Mouse (Mus musculus) left cerebral cortex, postnatal 36 days (tissue): ENCODE data around the gene Rpn1. TPM values are rescaled to one million over a fixed set of nuclear protein-coding genes. Genes with fewer than 3 reads are reported as not detected.
"Not testable (repeated sequence)": the region's sequence is repeated elsewhere in the genome, so short reads cannot be mapped to it uniquely, and the experiment has no call there.

Source experiments
- DNase-seq, 2 experiments: peaks; one replicate each; pipeline ENCODE4 v3.0.0; 2021 to 2022; ENCODE audit warnings: low spot score in 2 of 2, mixed read lengths in 1 of 2
- intact Hi-C: fragments of 180-260 bp; cut with DNase I; formaldehyde crosslinking; loops from one replicate; pipeline ENCODE4 v1.15.1; 2025
- total RNA-seq, 2 experiments: library from RNA; stranded (reverse); gene quantifications; 2 replicates each; pipeline ENCODE4 v1.2.3; 2021

The Rpn1 gene
- total RNA-seq, 2 experiments from 2014 or later, result 165 to 167 TPM

DNA sequence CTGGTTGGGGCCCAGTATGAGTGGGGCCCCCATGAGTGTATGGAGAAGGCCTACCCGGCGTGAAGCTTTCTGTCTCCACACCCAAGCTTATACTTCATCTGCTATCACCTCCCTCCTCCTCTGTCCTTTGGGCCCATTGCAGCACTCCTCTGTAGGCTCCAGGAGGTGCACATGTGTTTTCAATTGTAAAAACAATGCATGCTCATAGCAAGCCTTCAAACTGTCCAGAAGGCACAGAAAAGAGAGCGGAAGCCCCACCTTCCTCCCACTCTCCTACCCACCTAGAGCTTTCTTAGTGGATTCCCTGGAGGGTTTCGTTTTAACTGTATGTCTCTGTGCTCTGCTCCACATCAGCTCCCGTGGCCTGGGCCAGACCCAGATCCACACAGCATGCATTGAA lies 30.1 kb downstream of the Rpn1 start:
- intact Hi-C loops, result loop anchor here (5.0 kb wide), 1 partner anchor 388 kb away; no protein-coding TSS in a partner anchor
- no peak for DNase-seq

GRCm38 (mm10) chr6:88116347-88117183 lies 32.3 kb downstream of the Rpn1 start:
- no peak for DNase-seq
- intact Hi-C loops, result no loop called here

GRCm38 (mm10) chr6:88117184-88117575 lies 32.9 kb downstream of the Rpn1 start:
- intact Hi-C loops, result no loop called here
- DNase-seq, result no peak

GRCm38 (mm10) chr6:88119309-88119708 lies 35.0 kb downstream of the Rpn1 start:
- intact Hi-C loops, result no loop called here
- no peak for DNase-seq

GRCm38 (mm10) chr6:88120813-88121212 lies 36.5 kb downstream of the Rpn1 start:
- intact Hi-C loops, result loop anchor here (5.0 kb wide), 1 partner anchor 66 kb away; no protein-coding TSS in a partner anchor
- no peak for DNase-seq

- intact Hi-C loops, result loop anchor here (5.0 kb wide), 1 partner anchor 66 kb away; no protein-coding TSS in a partner anchor
- no peak for DNase-seq
Observed at GRCm38 (mm10) chr6:88121781-88122180, 37.5 kb downstream of the Rpn1 start.

DNA sequence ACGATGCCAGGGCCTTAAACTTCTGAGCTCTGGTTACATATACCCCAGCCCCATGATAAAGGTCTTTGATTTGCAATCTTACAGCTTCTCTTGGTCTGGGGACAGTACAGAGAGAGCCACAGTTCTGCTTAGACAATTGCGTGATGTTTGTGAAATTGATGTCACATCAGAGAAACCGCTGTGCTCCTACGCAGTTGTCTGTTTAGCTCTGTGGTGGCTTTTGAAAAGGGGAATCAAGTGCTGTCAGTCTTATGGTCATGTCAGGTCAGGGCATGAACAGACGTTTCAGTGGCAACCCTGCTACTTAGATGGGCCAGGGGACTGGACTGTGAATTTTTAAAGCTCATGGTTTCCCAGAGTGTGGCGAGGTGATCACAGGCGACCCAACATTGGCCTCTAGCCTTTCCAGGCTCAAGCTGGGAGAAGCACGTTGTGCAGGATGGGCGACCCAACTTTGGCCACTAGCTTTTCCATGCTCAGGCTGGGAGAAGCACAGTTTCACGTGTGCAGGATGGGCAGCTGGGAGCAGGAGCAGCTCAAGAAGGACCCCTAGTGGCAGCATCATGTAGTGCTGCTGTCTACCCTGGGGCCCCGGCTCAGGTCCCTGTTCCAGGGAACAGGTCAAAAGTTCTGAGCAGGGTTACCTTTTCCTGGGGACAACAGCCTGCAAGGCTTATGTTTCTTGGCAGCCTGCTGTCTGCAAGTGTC lies 39.0 kb downstream of the Rpn1 start:
- DNase-seq, result no peak
- intact Hi-C loops, result loop anchor here (5.0 kb wide), 1 partner anchor 64 kb away; no protein-coding TSS in a partner anchor

DNA sequence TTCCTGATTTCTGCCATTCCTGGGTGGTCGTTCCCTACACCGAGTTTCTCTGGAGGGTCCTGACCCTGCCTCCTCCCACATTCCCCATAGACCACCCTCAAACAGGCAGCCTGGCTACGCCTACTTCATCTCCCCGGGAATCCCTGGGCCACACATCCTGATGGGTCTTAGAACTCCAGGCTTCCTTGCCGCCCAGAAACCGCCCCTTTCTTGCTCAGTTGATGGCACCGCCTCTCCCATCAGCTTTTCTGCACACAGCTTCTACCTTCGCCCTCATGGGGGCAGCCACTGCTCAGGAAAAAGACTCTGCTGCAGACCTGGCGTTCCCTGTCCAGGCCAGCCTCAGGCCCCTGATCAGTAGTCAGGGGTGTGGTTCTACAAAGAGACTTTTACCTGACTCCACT lies 39.6 kb downstream of the Rpn1 start:
- DNase-seq, result peak in 1 of 2 experiments; percentile 27
- intact Hi-C loops, result loop anchor here (5.0 kb wide), 1 partner anchor 63 kb away; no protein-coding TSS in a partner anchor

GRCm38 (mm10) chr6:88124551-88124950 lies 40.3 kb downstream of the Rpn1 start:
- DNase-seq, result no peak
- intact Hi-C loops, result loop anchor here (5.0 kb wide), 1 partner anchor 63 kb away; no protein-coding TSS in a partner anchor

- intact Hi-C loops, DNase-seq: not testable (repeated sequence)
Observed at GRCm38 (mm10) chr6:88125815-88126214, 41.5 kb downstream of the Rpn1 start.

DNA sequence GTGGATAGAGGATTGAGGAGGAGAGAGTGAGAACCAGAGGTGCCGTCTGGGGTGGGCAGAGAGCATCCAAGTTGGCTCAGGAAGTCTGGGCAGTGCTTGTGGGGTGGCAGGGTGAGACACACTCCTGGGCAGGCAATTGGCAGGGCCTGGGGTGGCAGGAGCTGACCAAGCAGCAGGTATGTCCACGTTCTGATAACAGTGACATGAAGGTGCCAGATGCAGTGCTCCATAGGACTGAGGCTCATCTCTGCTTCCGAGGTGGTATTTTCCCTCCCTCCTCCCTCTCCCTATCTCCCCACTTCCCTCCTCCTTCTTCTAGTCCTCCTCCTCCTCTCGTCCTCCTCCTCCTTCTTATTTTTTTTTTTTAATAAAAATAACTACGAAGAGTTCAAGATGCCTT lies 47.2 kb downstream of the Rpn1 start:
- no peak for DNase-seq
- intact Hi-C loops, result loop anchor here (5.0 kb wide), 1 partner anchor 191 kb away; no protein-coding TSS in a partner anchor

DNA sequence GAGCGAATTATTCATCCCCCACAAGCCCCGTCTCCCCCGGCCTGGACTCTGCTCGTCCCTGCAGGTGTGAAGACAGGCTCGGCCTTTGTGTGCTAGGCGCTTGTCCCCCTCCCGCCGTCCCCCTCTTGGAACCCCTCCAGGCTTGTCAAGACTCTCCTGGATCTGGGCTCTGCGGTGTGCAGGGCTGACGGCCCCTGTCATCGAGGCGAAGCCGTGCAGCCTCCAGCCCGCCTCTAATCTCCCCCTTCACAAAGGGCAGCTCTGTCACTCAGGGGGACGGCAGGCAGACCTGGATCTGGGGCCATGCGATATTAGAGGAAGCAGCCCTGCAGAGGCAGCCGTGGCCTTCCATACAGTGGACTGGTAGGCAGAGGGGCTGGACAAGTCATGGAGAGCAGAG lies 47.8 kb downstream of the Rpn1 start:
- intact Hi-C loops, result loop anchor here (5.0 kb wide), 1 partner anchor 190 kb away; no protein-coding TSS in a partner anchor
- DNase-seq, result no peak

- DNase-seq, result no peak
- intact Hi-C loops, result loop anchor here (5.0 kb wide), 1 partner anchor 189 kb away; no protein-coding TSS in a partner anchor
Observed at GRCm38 (mm10) chr6:88133061-88133460, 48.8 kb downstream of the Rpn1 start.

DNA sequence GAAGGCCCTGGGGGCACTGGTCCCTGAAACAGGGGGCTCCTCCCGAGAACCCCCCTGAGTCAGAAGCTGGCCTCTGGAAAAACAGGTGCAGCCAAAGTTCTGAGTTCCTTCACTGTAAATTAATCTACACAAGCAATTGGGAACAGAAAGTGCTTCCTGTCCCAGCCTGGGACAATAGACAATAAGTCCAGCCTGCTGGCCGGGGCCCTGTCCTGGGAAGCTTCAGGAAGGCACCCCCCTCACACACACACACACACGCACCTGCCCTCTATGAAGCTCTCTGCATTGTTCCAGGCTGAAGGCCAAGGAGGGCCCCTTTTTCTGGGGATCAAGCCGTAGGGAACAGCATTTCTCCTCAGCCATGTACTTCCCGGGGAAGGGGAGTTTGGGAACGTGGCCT lies 49.6 kb downstream of the Rpn1 start:
- intact Hi-C loops, result loop anchor here (5.0 kb wide), 1 partner anchor 188 kb away; no protein-coding TSS in a partner anchor

GRCm38 (mm10) chr6:88136201-88136631 lies 51.9 kb downstream of the Rpn1 start:
- intact Hi-C loops, result no loop called here
- no peak for DNase-seq

More for the DNA sequence above, 49.6 kb downstream of the Rpn1 start:
- no peak for DNase-seq

GRCm38 (mm10) chr6:88138485-88138884 lies 54.2 kb downstream of the Rpn1 start:
- intact Hi-C loops, result no loop called here

DNA sequence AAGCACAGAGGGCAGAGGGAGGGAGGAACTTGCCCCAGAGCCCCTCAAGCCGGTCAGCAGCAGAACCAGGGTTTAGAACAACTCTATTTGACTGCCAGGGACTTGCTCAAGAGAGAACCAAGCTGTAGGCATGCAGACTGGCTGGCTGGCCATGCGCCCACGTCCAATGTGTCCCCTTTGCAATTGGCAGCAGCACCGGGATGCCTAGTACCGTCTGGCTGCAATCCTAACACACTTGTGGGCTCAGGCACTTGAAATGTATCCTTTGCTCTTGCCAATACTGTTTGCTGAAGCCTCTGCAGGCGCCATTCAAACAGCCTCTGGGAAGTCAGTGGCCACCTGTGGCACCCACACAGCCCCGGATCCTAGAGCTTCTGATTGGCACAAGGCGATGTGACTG lies 56.0 kb downstream of the Rpn1 start:
- intact Hi-C loops, result no loop called here

More at GRCm38 (mm10) chr6:88138485-88138884, 54.2 kb downstream of the Rpn1 start:
- no peak for DNase-seq

DNA sequence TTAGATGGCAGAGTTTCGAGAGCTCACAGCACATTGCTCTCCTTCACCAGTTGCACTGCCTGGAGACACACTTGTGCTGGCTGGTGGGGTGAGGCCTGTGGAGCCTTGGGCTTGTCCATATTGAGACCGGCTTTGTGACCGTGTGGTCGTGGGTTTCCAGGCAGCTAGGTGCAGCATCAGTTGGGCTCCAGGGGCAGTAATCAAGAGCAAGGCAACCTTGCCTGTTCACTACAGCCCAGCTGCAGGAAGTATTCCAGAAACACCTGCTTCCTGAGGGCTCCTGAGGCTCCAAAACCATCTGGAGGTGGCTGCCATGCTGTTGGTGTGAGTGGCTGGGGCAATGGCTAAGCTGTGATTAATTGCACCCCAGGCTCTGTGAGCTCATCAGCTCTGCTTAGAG lies 61.5 kb downstream of the Rpn1 start:
- intact Hi-C loops, result no loop called here
- no peak for DNase-seq

More for the DNA sequence above, 56.0 kb downstream of the Rpn1 start:
- peak; percentile 78 to 81 for DNase-seq

- DNase-seq, result no peak
- intact Hi-C loops, result no loop called here
Observed at GRCm38 (mm10) chr6:88146576-88146975, 62.3 kb downstream of the Rpn1 start.

DNA sequence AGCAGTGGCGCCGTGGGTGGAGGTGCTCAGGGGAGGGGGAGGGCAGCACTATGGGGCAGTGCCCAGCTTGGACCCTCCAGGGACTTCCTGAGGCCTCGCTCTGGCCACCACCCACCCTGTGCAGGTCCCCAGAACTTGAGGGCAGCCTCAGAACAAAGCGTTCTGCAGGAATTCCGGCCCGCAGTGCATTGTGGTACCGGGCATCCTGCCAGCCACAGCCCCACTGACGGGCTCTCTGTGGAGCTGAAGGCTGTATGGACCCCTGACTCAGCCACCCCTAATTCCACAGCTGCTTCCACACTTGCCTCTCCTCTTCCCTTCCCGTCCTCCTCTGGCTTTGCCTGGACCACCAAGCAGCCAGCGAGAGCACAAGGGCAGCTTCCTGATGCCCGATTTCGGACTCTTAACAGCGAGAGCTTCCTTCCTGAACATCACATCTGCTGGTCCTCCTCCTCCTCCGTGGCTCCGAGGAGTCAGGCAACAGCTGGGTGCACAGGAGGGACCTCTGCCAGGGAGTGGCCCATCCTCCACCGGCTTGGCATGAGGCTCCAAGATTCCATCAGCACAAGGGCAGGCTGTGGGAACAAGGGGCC lies 63.2 kb downstream of the Rpn1 start:
- DNase-seq, result no peak
- intact Hi-C loops, result no loop called here
